Mouse (Mus musculus): ENCODE results near the gene Wdfy3. TPM values are rescaled to one million over a fixed set of nuclear protein-coding genes. Genes with fewer than 3 reads are reported as not detected.
"Not testable (repeated sequence)": the region's sequence is repeated elsewhere in the genome, so short reads cannot be mapped to it uniquely, and the experiment has no call there.

Gene Wdfy3
- polyA plus RNA-seq, 1 experiment, result 50.3 TPM

DNA sequence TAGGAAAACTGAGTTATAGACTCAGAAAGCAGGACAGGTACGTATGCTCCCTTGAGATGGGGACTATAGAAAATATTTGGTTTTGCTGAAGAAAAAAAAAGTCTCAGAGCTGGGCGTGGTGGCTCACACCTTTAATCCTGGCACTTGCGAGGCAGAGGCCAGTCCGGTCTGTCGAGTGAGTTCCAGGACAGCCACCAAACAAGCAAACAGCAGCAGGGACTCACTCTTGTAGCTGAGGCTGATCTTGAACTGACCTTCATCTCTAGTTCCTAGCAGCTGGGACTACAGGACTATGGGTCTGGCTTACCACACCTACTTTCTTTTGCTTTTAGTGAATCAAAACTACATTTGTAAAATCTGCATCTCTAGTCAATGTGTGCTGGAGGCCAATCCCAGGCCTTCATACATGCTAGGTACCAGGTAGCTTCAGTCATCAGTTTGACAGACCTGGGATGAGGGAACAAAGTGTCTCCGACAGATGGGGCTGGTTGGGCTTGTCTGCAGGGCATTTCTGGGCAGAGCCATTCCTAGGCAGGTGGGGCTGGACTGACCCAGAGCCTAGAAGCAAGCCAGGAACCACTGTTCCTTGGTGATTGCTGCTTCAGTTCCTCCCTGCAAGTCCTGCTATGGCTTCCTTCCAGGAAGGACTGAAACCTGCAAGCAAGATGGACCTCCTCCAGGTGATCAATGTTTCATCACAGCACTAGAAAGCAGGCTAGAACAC, 63.3 kb downstream of the Wdfy3 start:
- DNase-seq (ENCODE audit: extremely low spot score in 1 of 2, low spot score in 1 of 2), result no peak

- no peak for DNase-seq (ENCODE audit: extremely low spot score in 1 of 2, low spot score in 1 of 2)
These were observed 66.3 kb downstream of the Wdfy3 start for GRCm38 (mm10) chr5:102003371-102003770.

DNA sequence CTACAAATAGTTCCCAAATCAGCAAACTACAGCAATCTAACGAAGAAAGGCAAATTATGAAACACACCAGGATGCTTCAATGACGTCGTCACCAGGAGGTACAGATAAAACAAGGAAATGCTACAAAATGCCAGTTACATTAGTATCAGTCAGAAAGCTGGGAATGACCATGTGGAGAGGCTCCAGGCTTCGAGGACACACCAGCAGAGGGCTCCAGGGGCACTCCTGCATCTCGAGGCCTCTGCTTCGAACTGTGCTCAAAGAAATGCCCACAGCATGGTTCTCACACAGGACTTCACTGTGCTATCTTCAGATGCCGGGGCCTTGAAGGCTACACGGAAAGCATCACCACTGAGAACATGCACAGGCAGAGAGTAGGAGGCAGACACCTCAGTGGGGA, 68.7 kb downstream of the Wdfy3 start:
- peak in 1 of 2 experiments; percentile 38 for DNase-seq (ENCODE audit: extremely low spot score in 1 of 2, low spot score in 1 of 2)

DNA sequence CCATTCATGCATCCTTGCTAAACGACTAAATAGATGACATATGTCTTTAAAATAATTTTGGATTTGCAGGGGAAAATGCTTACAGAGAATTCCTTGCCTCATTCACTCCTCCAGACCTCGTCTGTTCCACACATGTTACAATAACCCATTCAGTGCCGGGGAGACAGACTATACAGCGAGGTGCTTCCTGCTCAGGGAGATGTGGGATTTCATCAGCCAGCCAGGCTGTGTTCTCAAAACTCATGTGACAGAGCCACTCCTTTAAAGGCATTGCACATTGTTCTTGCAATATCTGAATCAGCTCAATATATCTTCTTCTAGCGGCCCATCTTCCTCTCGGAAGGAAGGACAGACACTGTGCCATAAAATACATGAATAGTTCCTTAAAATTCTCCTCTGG, 70.8 kb downstream of the Wdfy3 start:
- DNase-seq (ENCODE audit: extremely low spot score in 1 of 2, low spot score in 1 of 2), result no peak

DNA sequence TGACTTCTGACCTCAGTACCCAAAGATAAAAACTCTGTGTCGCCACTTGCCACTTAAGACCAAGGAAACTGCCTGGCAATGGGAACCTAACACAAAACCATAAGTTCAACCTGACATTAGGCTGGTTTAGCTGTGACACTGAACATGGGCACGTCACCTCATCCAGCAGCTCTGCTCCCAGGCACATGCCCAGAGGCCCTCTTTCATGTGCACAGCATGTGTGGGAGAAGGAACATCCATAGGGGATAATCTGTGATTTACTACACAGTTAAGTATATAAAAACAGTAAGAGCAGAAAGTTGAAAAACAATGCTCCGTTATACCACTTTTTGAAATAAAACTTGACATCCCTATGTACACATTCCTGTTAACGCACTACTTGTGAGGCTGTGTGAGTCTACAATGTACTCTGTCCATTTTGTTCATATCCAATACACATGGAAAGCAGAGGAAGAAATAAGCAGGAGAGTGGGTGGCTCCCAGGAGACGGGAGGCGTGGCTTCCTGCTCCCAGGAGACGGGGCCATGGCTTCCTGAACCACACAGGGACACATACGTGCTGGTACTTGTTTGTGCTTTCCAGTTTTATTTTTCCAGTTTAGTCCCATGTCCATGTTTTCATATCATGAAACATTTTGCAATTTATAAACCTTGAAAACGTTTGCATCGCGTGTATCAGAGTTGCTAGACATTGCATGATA, 73.5 kb downstream of the Wdfy3 start:
- no peak for DNase-seq (ENCODE audit: extremely low spot score in 1 of 2, low spot score in 1 of 2)

DNA sequence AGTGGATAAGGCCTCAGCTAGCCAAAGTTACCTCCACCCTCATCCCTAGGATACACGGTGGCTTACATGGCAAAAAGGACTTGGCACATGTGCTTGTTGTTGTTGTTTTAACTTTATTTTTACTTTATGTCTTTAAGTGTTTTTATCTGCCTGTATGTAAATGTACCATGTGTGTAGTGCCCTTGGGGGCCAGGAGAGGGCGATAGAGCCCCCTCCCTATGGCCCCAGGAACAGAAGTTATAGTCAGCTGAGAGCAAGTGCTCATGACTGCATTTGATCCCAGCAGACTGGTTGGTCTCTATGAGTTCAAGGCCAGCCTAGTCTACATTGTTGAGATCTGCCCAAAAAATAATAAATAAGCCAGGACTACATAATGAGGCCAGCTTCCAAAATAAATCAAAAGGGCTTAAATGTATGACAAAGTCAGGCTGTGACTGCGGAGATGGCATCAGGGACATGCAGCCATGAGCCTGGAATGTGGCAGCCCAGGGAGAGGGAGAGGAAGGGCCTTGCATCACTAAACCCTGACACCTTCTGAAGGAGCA, 74.2 kb downstream of the Wdfy3 start:
- no peak for DNase-seq (ENCODE audit: extremely low spot score in 1 of 2, low spot score in 1 of 2)

GRCm38 (mm10) chr5:101993996-101994395, 75.7 kb downstream of the Wdfy3 start:
- no peak for DNase-seq (ENCODE audit: extremely low spot score in 1 of 2, low spot score in 1 of 2)

GRCm38 (mm10) chr5:101992969-101993670, 76.6 kb downstream of the Wdfy3 start:
- no peak for DNase-seq (ENCODE audit: extremely low spot score in 1 of 2, low spot score in 1 of 2)

DNA sequence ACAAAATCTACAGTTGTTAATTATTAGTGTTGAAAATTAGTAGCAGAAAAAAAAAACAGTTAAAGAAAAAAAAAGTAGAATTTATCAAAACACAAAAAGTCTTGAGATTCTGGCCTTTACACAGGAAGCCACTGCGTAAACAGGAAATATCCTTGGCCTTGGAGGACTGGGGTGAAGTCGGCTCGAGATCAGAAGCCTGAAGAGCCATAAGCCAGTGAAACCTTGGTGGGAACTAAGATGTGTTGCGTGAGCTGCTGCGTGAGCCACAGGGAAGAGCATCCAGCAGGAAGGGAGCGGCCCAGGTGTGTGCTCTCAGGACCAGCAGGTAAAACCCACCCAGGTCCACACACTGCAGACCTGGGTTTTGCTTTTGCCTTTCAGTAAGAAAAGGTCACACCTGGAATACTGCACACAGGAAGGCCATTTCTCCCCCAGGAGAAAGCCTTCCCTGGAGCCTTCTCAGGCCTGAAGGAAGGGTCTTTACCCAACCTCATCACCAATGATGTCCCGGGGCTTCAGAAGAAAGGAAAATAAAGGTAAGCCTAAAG, 79.3 kb downstream of the Wdfy3 start:
- DNase-seq (ENCODE audit: extremely low spot score in 1 of 2, low spot score in 1 of 2), result no peak

GRCm38 (mm10) chr5:101988476-101988875, 81.2 kb downstream of the Wdfy3 start:
- peak in 1 of 2 experiments; percentile 55 for DNase-seq (ENCODE audit: extremely low spot score in 1 of 2, low spot score in 1 of 2)

GRCm38 (mm10) chr5:101986694-101987093, 83.0 kb downstream of the Wdfy3 start:
- no peak for DNase-seq (ENCODE audit: extremely low spot score in 1 of 2, low spot score in 1 of 2)

DNA sequence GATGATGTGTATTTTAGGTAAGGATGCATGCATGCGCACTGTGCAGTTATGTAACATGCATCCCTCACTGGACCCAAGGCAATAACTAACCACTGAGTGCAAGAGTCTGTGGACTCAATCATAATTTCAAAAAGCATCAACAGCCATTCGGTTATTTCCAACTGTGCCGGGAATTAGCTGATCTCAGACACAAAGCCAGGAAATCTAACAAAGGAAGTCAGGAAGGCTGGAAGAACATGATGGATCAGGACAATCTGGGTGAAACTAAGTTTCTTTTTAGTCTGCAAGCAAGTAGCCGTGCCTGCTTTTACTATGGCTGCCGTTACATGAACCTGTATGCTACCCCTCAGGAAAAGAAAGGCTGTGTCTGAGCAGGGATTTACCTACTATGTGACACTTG, 87.5 kb downstream of the Wdfy3 start:
- no peak for DNase-seq (ENCODE audit: extremely low spot score in 1 of 2, low spot score in 1 of 2)

GRCm38 (mm10) chr5:101979594-101979993, 90.1 kb downstream of the Wdfy3 start:
- no peak for DNase-seq (ENCODE audit: extremely low spot score in 1 of 2, low spot score in 1 of 2)

- DNase-seq (ENCODE audit: extremely low spot score in 1 of 2, low spot score in 1 of 2), result not testable (repeated sequence)
These were observed 97.1 kb downstream of the Wdfy3 start for GRCm38 (mm10) chr5:101972594-101972993.

GRCm38 (mm10) chr5:101968153-101968851, 101.4 kb downstream of the Wdfy3 start:
- no peak for DNase-seq (ENCODE audit: extremely low spot score in 1 of 2, low spot score in 1 of 2)

- no peak for DNase-seq (ENCODE audit: extremely low spot score in 1 of 2, low spot score in 1 of 2)
These were observed 101.9 kb downstream of the Wdfy3 start for GRCm38 (mm10) chr5:101967832-101968152.

DNA sequence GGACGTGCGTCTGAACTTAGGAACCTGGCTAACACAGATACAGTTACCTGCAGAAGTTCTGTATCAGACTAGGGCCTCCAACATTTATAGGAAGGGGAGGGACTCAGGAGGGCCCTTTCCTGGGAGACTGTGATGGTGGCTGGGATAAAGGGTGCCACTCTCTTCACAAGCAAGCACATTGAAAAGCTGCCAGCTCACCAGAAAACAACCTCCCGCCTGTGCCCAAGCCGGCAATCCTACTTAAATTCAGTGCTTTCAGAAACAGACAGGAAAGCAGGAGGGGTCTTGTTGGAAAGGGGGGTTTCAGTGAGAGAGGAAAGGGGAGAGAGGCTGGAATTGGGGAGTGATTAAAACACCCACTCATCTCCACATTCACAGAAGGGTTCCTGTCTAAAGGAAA, 106.9 kb downstream of the Wdfy3 start:
- no peak for DNase-seq (ENCODE audit: extremely low spot score in 1 of 2, low spot score in 1 of 2)

GRCm38 (mm10) chr5:101959369-101959768, 110.4 kb downstream of the Wdfy3 start:
- no peak for DNase-seq (ENCODE audit: extremely low spot score in 1 of 2, low spot score in 1 of 2)

- no peak for DNase-seq (ENCODE audit: extremely low spot score in 1 of 2, low spot score in 1 of 2)
These were observed 110.8 kb downstream of the Wdfy3 start for GRCm38 (mm10) chr5:101958941-101959340.

DNA sequence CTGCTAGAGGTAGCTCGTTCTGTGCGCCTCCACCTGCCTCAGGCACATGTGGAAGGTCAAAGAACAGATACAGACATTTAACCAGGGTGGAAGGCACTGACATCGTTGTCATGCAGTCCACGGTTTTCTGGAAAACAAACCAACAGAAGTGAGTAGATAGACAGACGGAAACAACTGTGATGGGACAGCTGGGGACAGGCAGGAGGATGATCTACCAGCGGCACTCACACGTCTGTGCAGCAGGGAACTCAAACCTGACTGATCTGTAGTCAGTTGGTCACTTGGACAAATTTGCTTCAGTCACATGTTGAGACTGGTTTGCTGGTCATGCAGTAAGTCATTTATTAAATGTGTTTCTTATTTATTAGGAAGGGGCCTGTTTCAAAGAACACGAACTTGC, 112.3 kb downstream of the Wdfy3 start:
- no peak for DNase-seq (ENCODE audit: extremely low spot score in 1 of 2, low spot score in 1 of 2)
